Mouse (Mus musculus) lung, postnatal 0 days (tissue): ENCODE results near the gene Ston1.

ENCODE experiments used
- CTCF ChIP-seq: IDR thresholded peaks from 2 replicates; pipeline ENCODE4 v1.5.1; 2016; ENCODE audit warnings: antibody characterized with exemption, mild to moderate bottlenecking
- EP300 ChIP-seq: IDR thresholded peaks from 2 replicates; pipeline ENCODE4 v1.6.1; 2016; ENCODE audit warnings: antibody characterized with exemption, mild to moderate bottlenecking, control low read depth

- TF ChIP-seq CTCF (no peak), EP300 (no peak)
Observed at GRCm38 (mm10) chr17:88596068-88596467, 1.4 kb upstream of the Ston1 start.
